Mouse (Mus musculus) ZHBTc4 (cell line): ENCODE data around the gene Tmem132d.
A peak's percentile ranks its signal among the peaks of the same experiment; 100 is the strongest.

Experiments
- DNase-seq: peaks from one replicate; pipeline ENCODE4 v3.0.0-alpha.2; 2011; ENCODE audit warnings: low read depth, low spot score

Tmem132d gene

GRCm38 (mm10) chr5:128100331-128100730 lies 332.5 kb downstream of the Tmem132d start:
- DNase-seq = no peak

- peak; percentile 34 for DNase-seq
Observed at GRCm38 (mm10) chr5:128099439-128099838, 333.4 kb downstream of the Tmem132d start.

GRCm38 (mm10) chr5:128090578-128090977 lies 342.3 kb downstream of the Tmem132d start:
- no peak for DNase-seq

GRCm38 (mm10) chr5:128075456-128075855 lies 357.4 kb downstream of the Tmem132d start:
- DNase-seq = no peak

- DNase-seq = peak; percentile 41
Observed at GRCm38 (mm10) chr5:128072616-128073015, 360.3 kb downstream of the Tmem132d start.

GRCm38 (mm10) chr5:128041781-128042180 lies 391.1 kb downstream of the Tmem132d start:
- no peak for DNase-seq

GRCm38 (mm10) chr5:128040036-128040435 lies 392.8 kb downstream of the Tmem132d start:
- no peak for DNase-seq

GRCm38 (mm10) chr5:128027076-128027475 lies 405.8 kb downstream of the Tmem132d start:
- DNase-seq = no peak

GRCm38 (mm10) chr5:128004666-128005065 lies 428.2 kb downstream of the Tmem132d start:
- DNase-seq = no peak

- no peak for DNase-seq
Observed at GRCm38 (mm10) chr5:127996526-127997245, 436.2 kb downstream of the Tmem132d start.

- no peak for DNase-seq
Observed at GRCm38 (mm10) chr5:127993460-127993859, 439.4 kb downstream of the Tmem132d start.

GRCm38 (mm10) chr5:127990826-127991225 lies 442.1 kb downstream of the Tmem132d start:
- DNase-seq = no peak

- DNase-seq = peak; percentile 30
Observed at GRCm38 (mm10) chr5:127980003-127980358, 452.9 kb downstream of the Tmem132d start.

- DNase-seq = peak; percentile 45
Observed at GRCm38 (mm10) chr5:127979329-127980002, 453.4 kb downstream of the Tmem132d start.

- no peak for DNase-seq
Observed at GRCm38 (mm10) chr5:127976661-127977060, 456.2 kb downstream of the Tmem132d start.

- DNase-seq = peak; percentile 56
Observed at GRCm38 (mm10) chr5:127965700-127966099, 467.2 kb downstream of the Tmem132d start.

- no peak for DNase-seq
Observed at GRCm38 (mm10) chr5:127962656-127963055, 470.2 kb downstream of the Tmem132d start.

- DNase-seq = peak; percentile 20
Observed at GRCm38 (mm10) chr5:127956511-127957097, 476.3 kb downstream of the Tmem132d start.

GRCm38 (mm10) chr5:127954231-127954790 lies 478.6 kb downstream of the Tmem132d start:
- no peak for DNase-seq

- no peak for DNase-seq
Observed at GRCm38 (mm10) chr5:127952800-127953199, 480.1 kb downstream of the Tmem132d start.

GRCm38 (mm10) chr5:127950574-127950973 lies 482.3 kb downstream of the Tmem132d start:
- no peak for DNase-seq

GRCm38 (mm10) chr5:127947275-127947674 lies 485.6 kb downstream of the Tmem132d start:
- DNase-seq = peak; percentile 79
